Mouse (Mus musculus): ENCODE measurements around the gene Mydgf. TPM values are rescaled to one million over a fixed set of nuclear protein-coding genes. Genes with fewer than 3 reads are reported as not detected.

The Mydgf gene
- polyA plus RNA-seq, 1 experiment = 45.0 TPM

DNA sequence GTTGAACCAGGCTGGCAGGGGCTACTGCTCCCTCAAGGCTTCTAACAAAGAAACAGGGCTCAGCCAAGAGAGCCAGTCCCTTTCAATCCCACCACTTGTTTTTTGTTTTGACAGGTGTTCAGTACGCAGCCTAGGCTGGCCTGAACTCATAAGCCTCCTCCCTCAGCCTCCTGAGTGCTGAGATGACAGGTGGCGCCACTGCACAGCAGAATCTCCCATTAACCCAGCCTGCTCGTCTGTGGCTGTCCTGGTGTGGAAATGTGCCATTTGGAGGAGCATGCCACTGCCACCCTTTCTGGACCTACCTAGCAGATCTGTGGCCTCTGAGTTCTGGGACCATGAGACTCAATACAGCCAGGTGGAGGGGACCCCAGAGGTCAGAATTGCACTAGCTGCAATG is 20.0 kb upstream of the Mydgf start:
- no peak overlapping the region for H3K27ac ChIP-seq (ENCODE audit: insufficient read depth, low read length)
- 0 out of 2 replicates have a peak, but pooled peaks have one; percentile 28 for TF ChIP-seq CTCF (IDR thresholded peaks at IDR 0.05; ENCODE audit: borderline replicate concordance, insufficient read depth, low read depth, low read length)
- TF ChIP-seq POLR2A (IDR thresholded peaks at IDR 0.05; ENCODE audit: borderline replicate concordance, insufficient read depth, low read length) = no peak
- no peak overlapping the region for H3K4me3 ChIP-seq (replicated peaks; ENCODE audit: insufficient read depth, low read depth, low read length)
- no peaks in the 10 kb centered on the region for H3K27me3 ChIP-seq (ENCODE audit: control insufficient read depth, insufficient read depth, low read length)
- no peak for DNase-seq
- no peaks in the 10 kb centered on the region for H3K4me1 ChIP-seq (ENCODE audit: control insufficient read depth, insufficient read depth, low read length)
- 40% methylated on average over 3 of the region's 3 CpGs for WGBS

DNA sequence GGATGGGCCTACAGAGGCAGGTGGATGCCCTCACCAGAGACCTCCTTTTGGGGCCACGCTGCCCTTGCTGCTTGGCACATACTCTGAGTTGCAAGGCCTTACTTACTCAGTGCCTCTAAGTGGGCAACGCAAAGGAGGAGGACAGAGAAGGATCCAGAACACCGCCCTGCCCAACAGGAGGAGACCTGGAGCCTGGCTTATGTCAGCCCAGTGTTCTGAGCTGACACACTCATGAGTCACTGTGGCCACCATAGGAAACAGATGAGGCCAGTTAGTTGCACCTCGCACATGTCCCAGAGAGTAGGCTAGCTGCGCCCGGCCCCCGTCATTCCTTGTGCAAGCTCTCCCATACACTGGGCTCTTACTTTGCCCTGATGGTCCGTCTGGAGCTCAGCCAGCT is 18.8 kb upstream of the Mydgf start:
- no peaks in the 10 kb centered on the region for H3K4me1 ChIP-seq (ENCODE audit: control insufficient read depth, insufficient read depth, low read length)
- no peaks in the 10 kb centered on the region for H3K27me3 ChIP-seq (ENCODE audit: control insufficient read depth, insufficient read depth, low read length)
- no peak overlapping the region for H3K4me3 ChIP-seq (replicated peaks; ENCODE audit: insufficient read depth, low read depth, low read length)
- no peak overlapping the region for H3K27ac ChIP-seq (ENCODE audit: insufficient read depth, low read length)
- DNase-seq = no peak
- WGBS = 90% methylated on average over 8 of the region's 8 CpGs
- TF ChIP-seq POLR2A (IDR thresholded peaks at IDR 0.05; ENCODE audit: borderline replicate concordance, insufficient read depth, low read length) (no peak), CTCF (IDR thresholded peaks at IDR 0.05; ENCODE audit: borderline replicate concordance, insufficient read depth, low read depth, low read length) (no peak)

DNA sequence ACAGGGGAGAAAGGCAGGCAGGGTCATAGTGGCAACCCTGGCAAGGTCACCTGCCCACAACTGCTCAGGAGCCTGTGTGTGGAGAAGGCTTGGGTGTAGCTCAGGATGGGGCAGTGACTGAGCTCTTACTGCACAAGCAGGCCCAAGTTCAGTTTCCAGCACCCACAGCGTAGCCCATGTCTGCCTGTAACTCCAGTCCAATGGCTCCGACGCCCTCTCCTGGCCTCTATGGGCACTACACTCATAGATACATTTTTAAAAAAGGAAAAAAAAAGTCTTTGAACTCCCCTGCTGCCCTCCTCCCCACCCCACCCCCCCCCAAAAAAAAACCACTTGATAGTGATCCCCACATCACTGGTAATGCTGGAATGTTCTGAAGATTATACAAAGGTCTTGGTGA is 17.9 kb upstream of the Mydgf start:
- no peak for DNase-seq
- Histone ChIP-seq H3K27me3 (ENCODE audit: control insufficient read depth, insufficient read depth, low read length) (no peaks in the 10 kb centered on the region), H3K27ac (ENCODE audit: insufficient read depth, low read length) (no peak overlapping the region), H3K4me3 (replicated peaks; ENCODE audit: insufficient read depth, low read depth, low read length) (no peak overlapping the region), H3K4me1 (ENCODE audit: control insufficient read depth, insufficient read depth, low read length) (no peaks in the 10 kb centered on the region)
- no peak for TF ChIP-seq CTCF (IDR thresholded peaks at IDR 0.05; ENCODE audit: borderline replicate concordance, insufficient read depth, low read depth, low read length)
- no peak for TF ChIP-seq POLR2A (IDR thresholded peaks at IDR 0.05; ENCODE audit: borderline replicate concordance, insufficient read depth, low read length)
- 75% methylated on average over 3 of the region's 3 CpGs for WGBS

DNA sequence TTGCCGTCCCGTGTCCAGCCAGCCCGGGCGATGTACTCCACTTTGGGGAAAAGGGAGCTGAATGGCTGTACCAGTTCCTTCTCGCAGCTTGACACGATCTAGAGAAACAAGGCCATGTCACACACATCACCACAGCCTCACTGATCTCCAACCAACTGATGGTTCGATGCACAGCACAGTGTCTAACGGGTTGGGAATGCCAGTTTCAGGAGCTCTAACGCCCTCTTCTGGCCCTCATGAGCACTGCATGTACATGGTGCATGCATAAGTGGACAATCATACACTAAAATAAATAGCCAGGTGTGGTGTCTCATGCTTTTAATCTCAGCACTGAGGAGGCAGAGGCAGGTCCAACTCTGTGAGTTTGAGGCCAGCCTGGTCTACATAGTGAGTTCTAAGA is 16.9 kb upstream of the Mydgf start:
- Histone ChIP-seq H3K27me3 (ENCODE audit: control insufficient read depth, insufficient read depth, low read length) (no peaks in the 10 kb centered on the region), H3K4me1 (ENCODE audit: control insufficient read depth, insufficient read depth, low read length) (no peaks in the 10 kb centered on the region), H3K27ac (ENCODE audit: insufficient read depth, low read length) (no peak overlapping the region), H3K4me3 (replicated peaks; ENCODE audit: insufficient read depth, low read depth, low read length) (no peak overlapping the region)
- DNase-seq = no peak
- 79% methylated on average over 9 of the region's 9 CpGs for WGBS
- TF ChIP-seq CTCF (IDR thresholded peaks at IDR 0.05; ENCODE audit: borderline replicate concordance, insufficient read depth, low read depth, low read length) (peak; percentile 65), POLR2A (IDR thresholded peaks at IDR 0.05; ENCODE audit: borderline replicate concordance, insufficient read depth, low read length) (no peak)

DNA sequence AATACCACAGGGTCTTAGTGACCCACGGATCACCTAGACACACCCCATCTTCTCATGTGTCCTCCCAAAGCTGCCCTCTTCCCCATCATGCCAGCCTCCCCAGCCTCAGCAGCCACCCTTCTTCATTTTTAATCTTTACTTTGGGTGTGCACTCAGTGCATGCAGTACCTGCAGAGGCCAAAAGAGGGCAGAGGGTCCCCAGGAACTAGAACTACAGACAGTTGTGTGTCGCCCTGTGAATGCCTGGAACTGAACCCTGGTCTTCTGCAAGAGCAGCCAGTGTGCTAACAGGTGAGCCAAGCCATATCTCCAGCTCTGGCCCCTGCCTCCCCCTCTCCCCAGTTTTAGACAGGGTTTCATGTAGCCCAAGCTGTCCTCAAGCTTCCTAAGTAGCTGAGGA is 13.1 kb upstream of the Mydgf start:
- Histone ChIP-seq H3K27me3 (ENCODE audit: control insufficient read depth, insufficient read depth, low read length) (no peaks in the 10 kb centered on the region), H3K27ac (ENCODE audit: insufficient read depth, low read length) (no peak overlapping the region), H3K4me1 (ENCODE audit: control insufficient read depth, insufficient read depth, low read length) (no peaks in the 10 kb centered on the region), H3K4me3 (replicated peaks; ENCODE audit: insufficient read depth, low read depth, low read length) (no peak overlapping the region)
- TF ChIP-seq POLR2A (IDR thresholded peaks at IDR 0.05; ENCODE audit: borderline replicate concordance, insufficient read depth, low read length) (no peak), CTCF (IDR thresholded peaks at IDR 0.05; ENCODE audit: borderline replicate concordance, insufficient read depth, low read depth, low read length) (peak; percentile 38; the same call in 1 of the 2 replicates)
- no peak for DNase-seq
- 68% methylated on average over 2 of the region's 2 CpGs for WGBS

DNA sequence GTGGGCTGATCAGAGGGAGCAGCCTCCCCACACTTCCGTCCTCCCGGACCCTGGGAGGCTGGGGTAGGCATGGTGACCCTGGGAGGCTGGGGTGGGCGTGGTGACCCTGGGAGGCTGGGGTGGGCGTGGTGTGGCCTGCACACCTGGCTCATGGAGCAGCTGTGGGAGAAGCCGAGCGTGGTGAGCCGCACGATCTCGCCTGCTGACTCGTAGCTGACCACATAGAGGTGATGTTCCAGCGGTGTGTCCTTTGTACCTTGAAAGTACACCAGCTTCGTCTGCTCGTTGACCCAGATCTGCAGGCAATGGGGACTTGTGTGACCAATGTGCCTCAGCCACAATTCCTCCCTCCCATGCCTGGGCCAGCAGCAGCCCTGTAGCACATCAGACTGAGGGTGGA is 11.0 kb upstream of the Mydgf start:
- no peak overlapping the region for H3K4me3 ChIP-seq (replicated peaks; ENCODE audit: insufficient read depth, low read depth, low read length)
- TF ChIP-seq POLR2A (IDR thresholded peaks at IDR 0.05; ENCODE audit: borderline replicate concordance, insufficient read depth, low read length) (no peak), CTCF (IDR thresholded peaks at IDR 0.05; ENCODE audit: borderline replicate concordance, insufficient read depth, low read depth, low read length) (no peak)
- DNase-seq = no peak
- no peaks in the 10 kb centered on the region for H3K27me3 ChIP-seq (ENCODE audit: control insufficient read depth, insufficient read depth, low read length)
- no peak overlapping the region for H3K27ac ChIP-seq (ENCODE audit: insufficient read depth, low read length)
- H3K4me1 ChIP-seq (ENCODE audit: control insufficient read depth, insufficient read depth, low read length) = peaks cover 8% of the 10 kb centered on the region
- 89% methylated on average over 13 of the region's 13 CpGs for WGBS

DNA sequence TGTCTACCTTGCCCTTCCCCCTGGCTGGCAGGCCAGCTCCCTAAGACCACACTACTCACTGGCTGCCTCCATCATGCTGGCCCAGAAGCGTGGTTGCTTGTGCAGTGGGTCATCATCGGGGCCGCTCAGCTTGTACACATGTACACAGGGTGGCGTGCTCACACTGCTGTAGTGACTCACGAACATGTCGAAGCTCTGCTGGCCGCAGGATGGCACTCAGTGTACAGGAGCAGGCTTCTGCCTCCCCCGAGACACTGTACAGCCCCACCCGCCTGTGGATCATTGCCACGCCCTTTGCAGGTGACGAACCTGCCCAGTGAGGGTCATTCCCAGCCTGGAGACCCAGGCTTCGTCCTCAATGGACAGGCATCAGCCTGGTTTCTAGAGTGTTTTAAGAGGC is 10.6 kb upstream of the Mydgf start:
- no peak for DNase-seq
- TF ChIP-seq POLR2A (IDR thresholded peaks at IDR 0.05; ENCODE audit: borderline replicate concordance, insufficient read depth, low read length) (no peak), CTCF (IDR thresholded peaks at IDR 0.05; ENCODE audit: borderline replicate concordance, insufficient read depth, low read depth, low read length) (no peak)
- Histone ChIP-seq H3K27ac (ENCODE audit: insufficient read depth, low read length) (no peak overlapping the region), H3K4me1 (ENCODE audit: control insufficient read depth, insufficient read depth, low read length) (peaks cover 8% of the 10 kb centered on the region), H3K27me3 (ENCODE audit: control insufficient read depth, insufficient read depth, low read length) (no peaks in the 10 kb centered on the region), H3K4me3 (replicated peaks; ENCODE audit: insufficient read depth, low read depth, low read length) (no peak overlapping the region)
- 89% methylated on average over 12 of the region's 12 CpGs for WGBS

DNA sequence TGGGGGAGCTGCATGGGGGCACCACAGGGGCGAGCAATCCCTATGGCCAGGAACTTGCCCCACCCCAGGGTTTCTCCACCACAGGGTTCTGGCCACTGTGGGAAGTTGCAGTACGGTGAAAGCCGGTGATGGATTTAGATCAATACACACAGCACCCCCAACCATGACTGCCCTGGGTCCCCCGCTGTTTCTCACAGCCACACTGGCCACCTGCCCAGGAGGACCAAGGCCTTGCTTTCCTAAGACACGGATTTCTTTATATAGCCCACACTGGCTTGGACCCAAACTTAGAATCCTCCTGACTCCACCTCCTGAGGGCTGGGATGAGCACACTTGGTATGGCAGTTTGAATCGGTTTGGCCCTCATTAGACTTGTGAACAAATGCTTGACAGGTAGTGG is 7.5 kb upstream of the Mydgf start:
- DNase-seq = peak; percentile 41 to 45
- peaks cover 8% of the 10 kb centered on the region for H3K4me1 ChIP-seq (ENCODE audit: control insufficient read depth, insufficient read depth, low read length)
- H3K4me3 ChIP-seq (replicated peaks; ENCODE audit: insufficient read depth, low read depth, low read length) = no peak overlapping the region
- H3K27ac ChIP-seq (ENCODE audit: insufficient read depth, low read length) = no peak overlapping the region; the same call in 1 of the 2 replicates
- WGBS = 9% methylated on average over 6 of the region's 6 CpGs
- TF ChIP-seq POLR2A (IDR thresholded peaks at IDR 0.05; ENCODE audit: borderline replicate concordance, insufficient read depth, low read length) = no peak
- no peak for TF ChIP-seq CTCF (IDR thresholded peaks at IDR 0.05; ENCODE audit: borderline replicate concordance, insufficient read depth, low read depth, low read length)
- H3K27me3 ChIP-seq (ENCODE audit: control insufficient read depth, insufficient read depth, low read length) = no peaks in the 10 kb centered on the region
